Mouse (Mus musculus) embryonic fibroblast, embryonic 13.5 days (primary cell): ENCODE results near the gene Elovl5.

ENCODE experiments used
- CTCF ChIP-seq: IDR thresholded peaks from 2 replicates; pipeline ENCODE4 v1.5.1; 2011; ENCODE audit warnings: mild to moderate bottlenecking, control low read depth, low read length, moderate library complexity, borderline replicate concordance; ENCODE audit not compliant: insufficient read depth
- POLR2A ChIP-seq: IDR thresholded peaks from 2 replicates; pipeline ENCODE4 v1.6.1; 2011; ENCODE audit warnings: low read depth, mild to moderate bottlenecking, control low read depth, low read length, moderate library complexity

- no peak for TF ChIP-seq POLR2A
- no peak for TF ChIP-seq CTCF
These were observed 74.5 kb downstream of the Elovl5 start for GRCm38 (mm10) chr9:77991650-77992049.
